Mouse (Mus musculus) heart, embryonic 13.5 days (tissue): Measurements from ENCODE around the gene Plk3. TPM values are rescaled to one million over a fixed set of nuclear protein-coding genes. Genes with fewer than 3 reads are reported as not detected.

ENCODE experiments used
- ATAC-seq: fragments of 200-750 bp; cut with Nextera tagmentation; 2 replicates; pipeline ENCODE4 v1.8.0; 2017; ENCODE audit warnings: moderate TSS enrichment; ENCODE audit not compliant: insufficient number of reproducible peaks, low FRiP score, low TSS enrichment; ENCODE audit errors: extremely low read depth
- H3K27ac ChIP-seq: fragments of 300-500 bp; sonication (generic); replicated peaks from 2 replicates; pipeline ENCODE4 v1.5.1; 2015; ENCODE audit warnings: moderate library complexity, mild to moderate bottlenecking, inconsistent platforms
- H3K27me3 ChIP-seq: fragments of 300-500 bp; sonication (generic); replicated peaks from 2 replicates; pipeline ENCODE4 v1.6.1; 2015; ENCODE audit warnings: mild to moderate bottlenecking, inconsistent platforms
- H3K36me3 ChIP-seq: fragments of 300-500 bp; sonication (generic); 2 replicates; pipeline ENCODE4 v1.6.1; 2015; ENCODE audit warnings: mild to moderate bottlenecking, inconsistent platforms
- H3K4me1 ChIP-seq: fragments of 300-500 bp; sonication (generic); 2 replicates; pipeline ENCODE4 v1.6.1; 2015; ENCODE audit warnings: inconsistent platforms
- H3K4me2 ChIP-seq: fragments of 300-500 bp; sonication (generic); 2 replicates; pipeline ENCODE4 v1.6.1; 2015; ENCODE audit warnings: inconsistent platforms, mild to moderate bottlenecking, moderate library complexity
- H3K4me3 ChIP-seq: fragments of 300-500 bp; sonication (generic); 2 replicates; pipeline ENCODE4 v1.5.1; 2015; ENCODE audit warnings: moderate library complexity, mild to moderate bottlenecking, inconsistent platforms
- H3K9ac ChIP-seq: fragments of 300-500 bp; sonication (generic); 2 replicates; pipeline ENCODE4 v1.6.1; 2015; ENCODE audit warnings: inconsistent platforms, mild to moderate bottlenecking, moderate library complexity
- H3K9me3 ChIP-seq: fragments of 300-500 bp; sonication (generic); 2 replicates; pipeline ENCODE4 v1.6.1; 2016; ENCODE audit warnings: inconsistent platforms
- WGBS: fragments of 180-500 bp; shearing (Covaris S2); methylation state at CpG from one replicate; pipeline ENCODE4 v1.1.7; 2015; ENCODE audit warnings: mixed read lengths; 5-methylcytosine and 5-hydroxymethylcytosine counted together
- polyA plus RNA-seq: library from polyadenylated mRNA; unstranded; fragments of >200 nt; fragmentation: Nextera tagmentation; extraction: Ambion mirVana; gene quantifications from 2 replicates; pipeline ENCODE4 v1.2.1, GENCODE M21; 2015

The Plk3 gene
- polyA plus RNA-seq, 1 experiment from 2014 or later = 2.1 TPM

DNA sequence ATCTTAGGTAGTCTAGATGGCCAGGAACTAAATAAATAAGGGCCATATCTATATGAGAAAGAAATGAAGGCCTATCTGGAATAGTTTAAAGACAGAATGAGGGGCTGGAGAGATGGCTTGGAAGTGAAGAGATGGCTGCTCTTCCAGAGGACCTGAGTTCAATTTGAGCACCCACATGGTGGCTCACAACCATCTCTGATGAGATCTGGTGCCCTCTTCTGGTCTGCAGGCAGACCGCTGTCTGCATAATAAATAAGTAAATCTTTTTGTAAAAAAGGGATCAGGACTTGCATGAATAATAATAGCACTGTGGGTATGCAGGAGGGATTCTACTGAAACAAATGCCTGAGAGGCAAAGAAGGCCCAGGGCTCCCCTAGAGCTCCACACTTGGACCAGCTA lies 20.5 kb downstream of the Plk3 start:
- Histone ChIP-seq H3K9me3 (no peaks in the 10 kb centered on the region), H3K4me3 (no peak overlapping the region), H3K9ac (no peak overlapping the region), H3K27ac (no peak overlapping the region), H3K4me1 (no peaks in the 10 kb centered on the region), H3K4me2 (no peak overlapping the region), H3K27me3 (no peaks in the 10 kb centered on the region), H3K36me3 (peaks cover 16% of the 10 kb centered on the region)
- 83% methylated on average over 1 of the region's 1 CpGs for WGBS
- no peak for ATAC-seq

DNA sequence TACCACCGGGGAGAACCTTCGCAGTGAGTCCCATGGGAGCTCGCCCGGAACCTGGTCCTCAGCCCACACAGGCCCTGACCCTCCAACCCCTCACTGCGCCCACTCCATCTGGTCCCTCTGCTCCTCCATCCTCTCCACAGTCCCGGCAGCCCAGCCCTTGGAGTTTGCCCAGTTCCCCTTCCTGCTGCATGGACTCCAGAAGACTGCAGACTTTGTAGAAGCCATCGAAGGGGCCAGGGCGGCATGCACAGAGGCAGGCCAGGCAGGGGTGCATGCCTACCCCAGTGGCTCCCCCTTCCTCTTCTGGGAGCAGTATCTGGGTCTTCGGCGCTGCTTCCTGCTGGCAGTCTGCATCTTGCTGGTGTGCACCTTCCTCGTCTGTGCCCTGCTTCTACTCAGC lies 22.8 kb downstream of the Plk3 start:
- Histone ChIP-seq H3K9ac (no peak overlapping the region), H3K36me3 (peaks cover 18% of the 10 kb centered on the region), H3K4me3 (no peak overlapping the region), H3K27ac (no peak overlapping the region), H3K9me3 (no peaks in the 10 kb centered on the region), H3K4me1 (no peaks in the 10 kb centered on the region), H3K27me3 (no peaks in the 10 kb centered on the region), H3K4me2 (no peak overlapping the region)
- WGBS = 75% methylated on average over 11 of the region's 11 CpGs
- ATAC-seq = no peak

DNA sequence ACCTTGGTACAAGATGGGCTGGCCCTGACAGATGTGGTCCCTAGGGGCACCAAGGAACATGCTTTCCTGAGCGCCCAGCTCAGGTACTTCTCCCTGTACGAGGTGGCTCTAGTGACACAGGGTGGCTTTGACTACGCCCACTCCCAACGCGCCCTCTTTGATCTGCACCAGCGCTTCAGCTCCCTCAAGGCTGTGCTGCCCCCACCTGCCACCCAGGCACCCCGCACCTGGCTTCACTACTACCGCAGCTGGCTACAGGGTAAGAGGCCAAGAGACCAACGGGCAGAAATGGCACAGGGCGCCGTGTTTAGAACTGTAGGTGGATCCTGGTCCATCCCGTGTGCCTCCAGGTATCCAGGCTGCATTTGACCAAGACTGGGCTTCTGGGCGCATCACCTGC lies 23.5 kb downstream of the Plk3 start:
- 81% methylated on average over 13 of the region's 13 CpGs for WGBS
- no peak for ATAC-seq
- H3K4me1 ChIP-seq = 0 out of 2 replicates have a peak, but pooled peaks cover 1% of the 10 kb centered on the region
- no peak overlapping the region for H3K4me2 ChIP-seq
- no peaks in the 10 kb centered on the region for H3K27me3 ChIP-seq
- no peaks in the 10 kb centered on the region for H3K9me3 ChIP-seq
- H3K9ac ChIP-seq = no peak overlapping the region
- H3K27ac ChIP-seq = no peak overlapping the region
- peaks cover 18% of the 10 kb centered on the region for H3K36me3 ChIP-seq
- H3K4me3 ChIP-seq = no peak overlapping the region

GRCm38 (mm10) chr4:117109330-117109729 lies 24.4 kb downstream of the Plk3 start:
- Histone ChIP-seq H3K27ac (no peak overlapping the region), H3K4me2 (no peak overlapping the region), H3K4me1 (0 out of 2 replicates have a peak, but pooled peaks cover 4% of the 10 kb centered on the region), H3K36me3 (peaks cover 18% of the 10 kb centered on the region), H3K9ac (no peak overlapping the region), H3K4me3 (no peak overlapping the region), H3K27me3 (no peaks in the 10 kb centered on the region), H3K9me3 (no peaks in the 10 kb centered on the region)
- no peak for ATAC-seq
- WGBS = 82% methylated on average over 25 of the region's 25 CpGs

GRCm38 (mm10) chr4:117108524-117108849 lies 25.3 kb downstream of the Plk3 start:
- 0 out of 2 replicates have a peak, but pooled peaks cover 4% of the 10 kb centered on the region for H3K4me1 ChIP-seq
- no peak overlapping the region for H3K27ac ChIP-seq
- H3K4me2 ChIP-seq = no peak overlapping the region
- no peak for ATAC-seq
- WGBS = 90% methylated on average over 6 of the region's 6 CpGs
- peaks cover 18% of the 10 kb centered on the region for H3K36me3 ChIP-seq
- no peaks in the 10 kb centered on the region for H3K27me3 ChIP-seq
- no peak overlapping the region for H3K9ac ChIP-seq
- H3K4me3 ChIP-seq = no peak overlapping the region
- no peaks in the 10 kb centered on the region for H3K9me3 ChIP-seq

DNA sequence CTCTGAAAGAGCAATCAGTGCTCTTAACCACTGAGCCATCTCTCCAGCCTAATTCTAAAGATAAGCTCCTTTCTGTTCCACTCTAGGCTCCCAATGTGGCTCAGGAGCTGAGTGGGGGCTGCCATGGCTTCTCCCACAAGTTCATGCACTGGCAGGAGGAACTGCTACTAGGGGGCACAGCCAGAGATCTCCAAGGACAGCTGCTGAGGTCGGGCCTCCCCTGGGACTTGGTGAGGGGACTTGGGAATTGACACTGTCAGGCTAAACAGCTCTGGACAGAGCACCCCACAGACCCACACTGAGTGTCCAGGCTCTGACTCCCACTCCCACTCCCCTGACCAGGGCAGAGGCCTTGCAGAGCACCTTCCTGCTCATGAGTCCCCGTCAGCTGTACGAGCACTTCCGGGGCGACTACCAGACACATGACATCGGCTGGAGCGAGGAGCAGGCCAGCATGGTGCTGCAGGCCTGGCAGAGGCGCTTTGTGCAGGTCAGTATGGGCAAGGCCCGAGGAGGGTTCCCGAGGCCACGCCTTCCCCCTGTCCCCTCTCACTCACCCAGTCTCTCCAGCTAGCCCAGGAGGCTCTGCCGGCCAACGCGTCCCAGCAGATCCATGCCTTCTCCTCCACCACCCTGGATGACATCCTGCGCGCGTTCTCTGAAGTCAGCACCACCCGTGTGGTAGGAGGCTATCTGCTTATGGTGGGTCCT lies 25.8 kb downstream of the Plk3 start:
- Histone ChIP-seq H3K27ac (no peak overlapping the region), H3K9ac (no peak overlapping the region), H3K4me1 (0 out of 2 replicates have a peak, but pooled peaks cover 4% of the 10 kb centered on the region), H3K27me3 (no peaks in the 10 kb centered on the region), H3K36me3 (peaks cover 16% of the 10 kb centered on the region), H3K4me2 (no peak overlapping the region), H3K9me3 (no peaks in the 10 kb centered on the region), H3K4me3 (no peak overlapping the region)
- WGBS = 83% methylated on average over 18 of the region's 18 CpGs
- ATAC-seq = no peak

GRCm38 (mm10) chr4:117105127-117105526 lies 28.6 kb downstream of the Plk3 start:
- H3K27ac ChIP-seq = no peak overlapping the region
- H3K4me1 ChIP-seq = 0 out of 2 replicates have a peak, but pooled peaks cover 4% of the 10 kb centered on the region
- H3K9ac ChIP-seq = no peak overlapping the region
- no peaks in the 10 kb centered on the region for H3K9me3 ChIP-seq
- no peak overlapping the region for H3K4me2 ChIP-seq
- H3K36me3 ChIP-seq = peaks cover 7% of the 10 kb centered on the region; the same call in 1 of the 2 replicates
- no peaks in the 10 kb centered on the region for H3K27me3 ChIP-seq
- ATAC-seq = no peak
- no peak overlapping the region for H3K4me3 ChIP-seq
- WGBS = 51% methylated on average over 10 of the region's 10 CpGs

DNA sequence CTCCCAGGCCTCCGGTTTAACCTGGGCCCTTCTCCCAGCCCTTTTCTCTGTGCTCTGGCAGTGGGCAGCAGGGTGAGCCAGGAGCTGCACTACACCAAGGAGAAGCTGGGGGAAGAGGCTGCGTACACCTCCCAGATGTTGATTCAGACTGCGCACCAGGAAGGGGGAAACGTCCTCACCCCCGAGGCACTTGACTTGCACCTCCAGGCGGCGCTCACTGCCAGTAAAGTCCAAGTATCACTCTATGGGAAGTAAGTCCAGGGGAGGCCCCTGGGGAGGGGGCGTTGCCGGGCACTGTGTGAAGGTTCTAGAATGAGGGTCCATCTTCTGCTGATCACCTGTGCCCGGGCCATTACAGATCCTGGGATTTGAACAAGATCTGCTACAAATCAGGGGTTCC lies 29.1 kb downstream of the Plk3 start:
- no peak overlapping the region for H3K4me2 ChIP-seq
- no peak overlapping the region for H3K9ac ChIP-seq
- ATAC-seq = no peak
- H3K27ac ChIP-seq = no peak overlapping the region
- 69% methylated on average over 10 of the region's 10 CpGs for WGBS
- H3K27me3 ChIP-seq = no peaks in the 10 kb centered on the region
- H3K4me3 ChIP-seq = no peak overlapping the region
- 0 out of 2 replicates have a peak, but pooled peaks cover 4% of the 10 kb centered on the region for H3K4me1 ChIP-seq
- no peaks in the 10 kb centered on the region for H3K9me3 ChIP-seq
- H3K36me3 ChIP-seq = peaks cover 7% of the 10 kb centered on the region; the same call in 1 of the 2 replicates

- ATAC-seq = no peak
- 0 out of 2 replicates have a peak overlapping the region, but pooled peaks have one; percentile 3 for H3K4me2 ChIP-seq
- 43% methylated on average over 7 of the region's 7 CpGs for WGBS
- H3K36me3 ChIP-seq = no peaks in the 10 kb centered on the region
- peaks cover 4% of the 10 kb centered on the region; the same call in 1 of the 2 replicates for H3K27me3 ChIP-seq
- H3K27ac ChIP-seq = no peak overlapping the region; the same call in 1 of the 2 replicates
- no peaks in the 10 kb centered on the region for H3K9me3 ChIP-seq
- no peak overlapping the region for H3K4me3 ChIP-seq
- peaks cover 20% of the 10 kb centered on the region for H3K4me1 ChIP-seq
- no peak overlapping the region for H3K9ac ChIP-seq
Observed at GRCm38 (mm10) chr4:117101218-117101617, 32.5 kb downstream of the Plk3 start.

GRCm38 (mm10) chr4:117100036-117100435 lies 33.7 kb downstream of the Plk3 start:
- H3K9ac ChIP-seq = no peak overlapping the region
- H3K27me3 ChIP-seq = peaks cover 7% of the 10 kb centered on the region; the same call in 1 of the 2 replicates
- H3K4me1 ChIP-seq = peaks cover 25% of the 10 kb centered on the region
- H3K27ac ChIP-seq = no peak overlapping the region
- no peak overlapping the region for H3K4me3 ChIP-seq
- no peaks in the 10 kb centered on the region for H3K9me3 ChIP-seq
- 77% methylated on average over 4 of the region's 4 CpGs for WGBS
- H3K36me3 ChIP-seq = no peaks in the 10 kb centered on the region
- ATAC-seq = no peak
- H3K4me2 ChIP-seq = no peak overlapping the region

DNA sequence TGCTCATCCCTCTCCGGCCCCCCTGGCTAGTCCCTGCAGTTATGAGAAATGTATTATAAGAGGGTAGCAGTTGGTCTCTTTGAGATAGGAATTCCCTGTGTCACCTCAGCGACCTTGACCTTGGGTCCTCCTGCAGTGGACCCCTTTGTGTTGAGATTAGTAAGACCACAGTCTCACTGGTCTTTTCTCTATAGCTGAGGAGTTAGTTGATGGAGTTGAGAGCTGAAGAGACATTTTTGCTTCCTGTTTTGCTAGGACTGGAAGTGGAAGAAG lies 35.1 kb downstream of the Plk3 start:
- 60% methylated on average over 2 of the region's 2 CpGs for WGBS
- peak overlapping the region; percentile 90; the same call in 1 of the 2 replicates for H3K4me2 ChIP-seq

More for the DNA sequence above, 35.1 kb downstream of the Plk3 start:
- Histone ChIP-seq H3K27ac (no peak overlapping the region), H3K36me3 (no peaks in the 10 kb centered on the region), H3K27me3 (peaks cover 7% of the 10 kb centered on the region; the same call in 1 of the 2 replicates), H3K4me3 (no peak overlapping the region), H3K9ac (no peak overlapping the region), H3K4me1 (peaks cover 25% of the 10 kb centered on the region), H3K9me3 (no peaks in the 10 kb centered on the region)
- ATAC-seq = no peak
